Mouse (Mus musculus) heart, adult 2 months (tissue): Measurements from ENCODE around the gene Map3k5.

Experiments used
- CTCF ChIP-seq: fragments of 200-600 bp; IDR thresholded peaks from 2 replicates; pipeline ENCODE4 v1.8.1; 2022; ENCODE audit warnings: antibody characterized with exemption, mild to moderate bottlenecking, moderate library complexity
- EP300 ChIP-seq: fragments of 200-500 bp; IDR thresholded peaks from 2 replicates; pipeline ENCODE4 v1.6.1; 2011; ENCODE audit warnings: low read depth, low read length, control low read depth; ENCODE audit not compliant: insufficient read depth
- POLR2A ChIP-seq: fragments of 200-500 bp; IDR thresholded peaks from 2 replicates; pipeline ENCODE4 v1.6.1; 2011; ENCODE audit warnings: mild to moderate bottlenecking, low read depth, low read length, control low read depth; ENCODE audit not compliant: insufficient read depth

DNA sequence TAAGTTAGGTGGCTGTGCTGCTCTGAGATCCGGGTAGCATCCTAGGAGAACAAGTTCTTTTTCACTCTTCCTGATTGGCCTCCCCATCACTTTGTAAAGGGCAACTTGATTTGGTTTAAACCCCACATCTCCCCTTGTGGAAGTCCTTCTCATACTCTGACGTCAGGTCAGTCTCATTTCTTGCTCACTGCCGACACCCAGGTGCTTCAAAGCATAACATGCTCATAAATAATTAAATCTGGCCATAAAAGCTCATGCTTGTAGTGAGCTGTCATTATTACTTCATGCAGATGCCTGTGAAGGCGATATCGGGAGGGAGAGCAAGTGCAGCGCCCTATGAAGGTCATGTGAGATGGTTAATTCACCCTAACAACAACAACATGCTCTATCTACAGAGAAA is 87.0 kb downstream of the Map3k5 start:
- TF ChIP-seq CTCF (no peak), POLR2A (no peak), EP300 (no peak)
